Mouse (Mus musculus) megakaryocyte, embryonic 14.5 days (primary cell): ENCODE results near the gene Sdk2. TPM values are rescaled to one million over a fixed set of nuclear protein-coding genes. Genes with fewer than 3 reads are reported as not detected.

Source experiments
- H3K27me3 ChIP-seq: replicated peaks from 2 replicates; pipeline ENCODE3; 2012; ENCODE audit warnings: inconsistent platforms
- H3K36me3 ChIP-seq: replicated peaks from 2 replicates; pipeline ENCODE3; 2012; ENCODE audit warnings: low read length, inconsistent platforms, mixed read lengths
- H3K4me1 ChIP-seq: 2 replicates; pipeline ENCODE4 v1.6.1; 2012; ENCODE audit warnings: inconsistent platforms
- H3K4me3 ChIP-seq: replicated peaks from 2 replicates; pipeline ENCODE3; 2012; ENCODE audit warnings: moderate library complexity, mild to moderate bottlenecking, inconsistent platforms
- H3K9me3 ChIP-seq: 2 replicates; pipeline ENCODE4 v1.6.1; 2012; ENCODE audit warnings: inconsistent platforms
- FLI1 ChIP-seq: IDR thresholded peaks from 2 replicates; pipeline ENCODE4 v1.6.1; 2012; ENCODE audit warnings: low read length, inconsistent platforms, mixed read lengths
- GATA1 ChIP-seq: IDR thresholded peaks from 3 replicates; pipeline ENCODE4 v1.6.1; 2012; ENCODE audit warnings: mixed read lengths, low read length, inconsistent platforms, borderline replicate concordance
- polyA plus RNA-seq: library from polyadenylated mRNA; stranded (reverse); fragments of >175 nt; gene quantifications from 2 replicates; pipeline ENCODE4 v1.2.3, GENCODE M21; 2012; ENCODE audit warnings: low replicate concordance; ENCODE audit not compliant: insufficient read depth

Sdk2 gene
- polyA plus RNA-seq, 1 experiment: 0.04 TPM

DNA sequence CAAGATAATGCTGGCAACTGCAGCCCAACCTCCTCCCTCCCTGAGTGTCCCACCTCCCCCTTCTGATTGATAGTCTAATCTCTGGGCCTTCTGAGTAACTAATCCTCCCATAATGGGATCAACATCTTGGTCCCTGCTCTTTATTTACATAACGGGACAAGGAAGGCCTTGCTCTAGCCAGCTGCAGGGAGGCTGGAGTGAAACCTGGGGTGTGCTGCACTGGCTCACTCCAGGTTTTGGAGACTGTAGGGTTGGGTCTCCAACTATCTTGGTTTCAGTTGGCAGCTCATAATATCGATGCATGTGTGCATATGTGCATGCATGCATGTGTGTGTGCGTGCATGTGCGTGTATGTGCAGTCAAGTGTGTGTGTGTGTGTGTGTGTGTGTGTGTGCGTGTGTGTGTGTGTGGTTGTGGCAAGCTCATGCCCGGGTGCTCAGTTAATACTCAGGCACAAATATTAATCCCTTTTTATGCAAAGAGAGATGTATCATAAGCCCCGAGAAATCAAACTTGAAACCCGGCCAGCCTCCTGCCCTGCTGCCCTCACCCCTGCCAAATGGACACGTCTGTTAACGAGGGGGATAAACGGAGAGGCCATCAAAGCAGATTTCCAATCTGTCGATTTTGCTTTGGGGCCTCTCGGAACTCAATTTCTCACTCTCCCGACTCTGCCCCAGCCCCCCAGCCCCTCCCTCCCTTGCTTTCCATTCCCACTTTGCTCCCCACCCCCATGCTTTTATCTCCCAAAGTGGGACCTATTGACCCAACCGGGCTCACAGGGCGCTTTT lies 91.8 kb downstream of the Sdk2 start:
- TF ChIP-seq FLI1 (no peak), GATA1 (no peak)
- Histone ChIP-seq H3K27me3 (no peaks in the 10 kb centered on the region), H3K4me1 (no peaks in the 10 kb centered on the region; the same call in 1 of the 2 replicates), H3K36me3 (no peaks in the 10 kb centered on the region), H3K9me3 (peaks cover 52% of the 10 kb centered on the region), H3K4me3 (no peak overlapping the region)

DNA sequence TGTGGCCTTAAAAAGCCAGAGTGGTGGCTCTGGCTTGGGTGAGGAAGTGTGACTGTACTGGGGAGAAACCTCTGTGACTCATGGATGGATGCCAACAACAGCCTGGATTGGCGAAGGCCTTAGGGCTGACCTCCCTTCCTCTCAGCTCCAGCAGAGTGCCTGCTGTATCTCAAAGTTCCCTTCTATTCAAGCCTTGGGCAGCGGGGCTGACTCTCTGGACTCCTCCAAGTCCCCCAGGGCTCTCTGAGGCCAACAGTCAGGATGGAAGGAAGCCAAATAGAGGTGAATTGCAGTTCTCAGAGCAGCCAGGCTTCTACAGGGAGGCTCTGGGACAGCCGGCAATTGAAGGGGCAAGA lies 94.4 kb downstream of the Sdk2 start:
- H3K9me3 ChIP-seq: peaks cover 78% of the 10 kb centered on the region
- no peaks in the 10 kb centered on the region for H3K27me3 ChIP-seq
- no peak overlapping the region for H3K4me3 ChIP-seq
- no peaks in the 10 kb centered on the region for H3K4me1 ChIP-seq
- no peak for TF ChIP-seq FLI1
- TF ChIP-seq GATA1: no peak
- no peaks in the 10 kb centered on the region for H3K36me3 ChIP-seq

DNA sequence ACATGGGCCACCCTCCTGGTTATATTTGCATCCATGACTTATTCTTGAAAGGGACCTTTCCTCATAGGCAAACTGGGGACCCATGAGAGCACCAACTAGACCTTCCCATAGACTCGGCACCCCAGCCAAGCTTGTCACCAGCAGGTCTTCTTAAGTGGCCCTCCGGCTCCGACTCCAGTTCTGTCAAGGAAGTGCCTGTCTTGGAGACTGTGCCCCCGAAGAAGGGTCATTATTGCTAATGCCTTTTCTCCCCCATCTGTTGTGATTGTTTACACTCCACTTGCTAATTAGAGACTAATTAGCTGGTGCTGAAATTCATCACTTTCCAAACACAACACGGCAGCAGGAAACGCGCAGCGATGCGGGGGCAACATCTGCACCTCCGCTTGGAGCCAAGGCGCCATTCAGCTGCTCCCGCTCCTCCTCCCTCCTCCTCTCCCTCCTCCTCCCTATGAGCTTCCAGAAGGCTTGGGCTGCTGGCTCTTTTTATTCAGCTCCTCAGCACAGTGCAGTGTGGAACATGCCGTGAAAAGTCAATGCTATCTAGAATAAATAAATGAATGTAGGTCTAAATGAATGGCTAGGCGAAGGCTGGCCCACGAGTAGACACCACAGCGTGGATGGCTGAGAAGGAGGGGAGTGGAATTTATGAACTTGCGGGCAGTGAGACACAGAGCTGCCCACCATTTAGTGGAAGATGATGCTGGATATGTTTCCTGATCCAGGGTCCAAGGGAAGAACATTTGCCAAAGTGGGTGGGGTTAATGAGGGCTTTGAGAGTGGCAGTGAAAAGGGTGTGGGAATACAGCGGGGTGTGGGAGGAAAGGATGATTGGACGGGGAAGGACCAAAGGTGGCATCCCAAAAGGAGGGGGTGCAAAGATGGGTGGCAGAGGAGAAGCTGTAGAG lies 95.0 kb downstream of the Sdk2 start:
- peaks cover 81% of the 10 kb centered on the region for H3K9me3 ChIP-seq
- no peak overlapping the region for H3K4me3 ChIP-seq
- H3K4me1 ChIP-seq: no peaks in the 10 kb centered on the region
- TF ChIP-seq FLI1 (no peak), GATA1 (no peak)
- no peaks in the 10 kb centered on the region for H3K36me3 ChIP-seq
- no peaks in the 10 kb centered on the region for H3K27me3 ChIP-seq

DNA sequence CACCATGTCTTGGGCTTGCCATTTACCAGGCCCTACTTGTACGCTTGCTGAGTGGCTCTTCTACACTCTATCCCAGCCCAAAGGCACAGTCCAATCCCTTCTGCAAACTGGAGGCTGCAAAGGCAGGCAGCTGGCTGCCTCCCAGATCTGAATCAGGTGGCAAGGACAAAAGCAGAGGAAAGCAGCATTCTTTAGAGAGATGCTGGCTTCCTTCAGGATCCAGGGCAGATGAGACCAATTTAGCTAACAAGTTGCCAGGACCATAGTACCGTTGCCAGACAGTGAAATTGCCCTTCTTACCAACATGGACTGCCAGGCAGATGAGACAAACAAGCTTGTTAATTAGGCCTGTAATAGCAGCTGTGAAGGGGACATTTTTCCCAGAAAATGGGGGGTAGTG lies 96.8 kb downstream of the Sdk2 start:
- Histone ChIP-seq H3K27me3 (no peaks in the 10 kb centered on the region), H3K4me1 (no peaks in the 10 kb centered on the region), H3K36me3 (no peaks in the 10 kb centered on the region), H3K4me3 (no peak overlapping the region), H3K9me3 (peaks cover 97% of the 10 kb centered on the region)
- no peak for TF ChIP-seq FLI1
- no peak for TF ChIP-seq GATA1

DNA sequence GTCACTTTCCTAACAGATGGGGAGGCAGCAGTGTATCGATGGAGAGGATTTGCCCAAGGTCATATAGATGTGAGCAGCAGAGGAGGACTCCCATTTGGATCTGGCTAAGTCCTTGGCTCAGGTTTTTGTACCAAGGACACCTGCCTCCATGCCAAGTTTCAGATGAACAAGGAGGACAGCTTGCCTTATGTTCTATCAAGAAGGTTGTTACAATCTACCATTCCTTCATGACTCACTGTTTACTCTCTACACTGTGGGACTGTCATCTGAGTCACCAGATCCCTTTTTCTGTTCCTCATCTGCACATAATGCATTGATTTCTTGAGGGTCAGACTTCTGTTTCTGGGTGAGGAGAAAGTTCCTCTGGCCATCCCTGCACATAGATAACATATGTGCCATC lies 101.6 kb downstream of the Sdk2 start:
- TF ChIP-seq FLI1 (no peak), GATA1 (no peak)
- Histone ChIP-seq H3K4me1 (no peaks in the 10 kb centered on the region), H3K9me3 (peaks cover 100% of the 10 kb centered on the region), H3K4me3 (no peak overlapping the region), H3K27me3 (no peaks in the 10 kb centered on the region), H3K36me3 (no peaks in the 10 kb centered on the region)

DNA sequence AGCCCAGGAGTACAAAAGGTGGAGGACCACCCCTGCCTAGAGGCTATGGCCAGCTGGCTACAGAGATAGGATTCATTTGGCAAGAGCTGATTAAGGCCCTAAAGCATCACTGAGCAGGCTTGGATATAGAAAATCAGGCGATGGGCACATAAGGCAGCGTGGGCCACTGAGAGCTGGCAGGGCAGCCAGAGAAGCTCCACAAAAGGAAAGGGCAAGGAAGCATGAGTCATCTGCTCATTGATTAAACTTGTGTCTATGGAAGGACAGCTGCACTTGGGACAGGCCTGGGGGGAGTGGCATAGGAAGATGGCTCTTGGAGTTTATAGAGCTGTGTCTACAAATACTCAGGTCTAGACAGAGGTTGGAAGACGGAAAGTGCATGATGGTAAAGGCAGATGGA lies 104.1 kb downstream of the Sdk2 start:
- TF ChIP-seq FLI1: no peak
- TF ChIP-seq GATA1: no peak
- Histone ChIP-seq H3K4me1 (no peaks in the 10 kb centered on the region), H3K9me3 (peaks cover 98% of the 10 kb centered on the region), H3K27me3 (no peaks in the 10 kb centered on the region), H3K4me3 (no peak overlapping the region), H3K36me3 (no peaks in the 10 kb centered on the region)

DNA sequence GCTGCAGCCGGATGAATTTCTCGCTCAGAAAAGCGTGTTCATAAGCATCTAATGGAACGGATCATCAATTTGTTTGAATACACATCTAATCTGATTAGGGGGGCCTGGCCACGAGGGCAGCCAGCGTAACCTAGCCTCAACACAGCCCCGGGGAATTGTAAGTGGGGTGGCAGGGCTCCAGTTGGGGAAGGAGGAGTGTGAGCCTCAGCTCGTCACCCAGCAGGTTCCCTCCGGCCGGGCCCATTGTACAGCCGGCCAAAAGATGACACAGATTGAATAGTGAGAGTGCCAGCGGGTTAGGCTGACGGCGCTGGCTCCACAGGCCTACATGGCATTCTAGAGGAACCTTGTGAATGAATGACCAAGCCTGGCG lies 115.2 kb downstream of the Sdk2 start:
- Histone ChIP-seq H3K4me3 (no peak overlapping the region), H3K36me3 (no peaks in the 10 kb centered on the region), H3K4me1 (no peaks in the 10 kb centered on the region), H3K27me3 (no peaks in the 10 kb centered on the region), H3K9me3 (peaks cover 38% of the 10 kb centered on the region)
- TF ChIP-seq FLI1: no peak

DNA sequence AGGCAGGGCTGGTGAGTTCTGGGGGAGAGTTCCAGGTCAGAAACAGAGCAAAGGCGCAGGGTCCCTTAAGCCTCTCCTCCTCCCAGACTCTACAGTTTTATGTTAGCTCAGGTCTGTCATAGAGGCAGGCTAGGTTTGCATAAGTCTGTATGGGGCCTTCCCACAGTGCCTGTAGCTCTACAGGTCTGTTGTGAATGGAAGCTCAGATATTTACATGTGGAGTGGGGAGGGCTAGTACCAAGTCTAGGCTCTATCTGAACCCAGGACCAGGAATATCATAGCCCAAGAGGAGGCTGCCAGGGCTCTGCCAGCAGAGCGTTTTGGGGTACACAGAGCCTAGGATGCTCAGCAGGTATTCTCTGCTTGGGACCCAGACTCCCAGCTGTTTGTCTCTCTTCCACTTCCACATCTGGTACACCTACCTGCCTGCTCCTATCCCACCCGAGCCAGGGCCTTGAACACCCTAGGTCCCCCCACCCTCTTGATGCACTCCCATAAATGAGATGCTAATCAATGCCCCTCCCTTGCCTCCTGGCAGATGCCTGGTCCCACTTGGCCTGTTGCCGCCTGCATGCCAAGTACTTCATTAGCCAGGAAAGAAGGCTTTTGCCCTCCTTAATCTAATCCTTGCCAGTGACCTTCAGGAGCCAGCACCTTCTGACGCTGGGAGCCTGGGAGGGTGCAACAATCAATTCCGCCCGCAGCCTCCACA lies 115.8 kb downstream of the Sdk2 start:
- no peaks in the 10 kb centered on the region for H3K36me3 ChIP-seq
- H3K4me3 ChIP-seq: no peak overlapping the region
- no peaks in the 10 kb centered on the region for H3K27me3 ChIP-seq
- peaks cover 32% of the 10 kb centered on the region for H3K9me3 ChIP-seq
- no peak for TF ChIP-seq FLI1
- TF ChIP-seq GATA1: no peak
- H3K4me1 ChIP-seq: no peaks in the 10 kb centered on the region

DNA sequence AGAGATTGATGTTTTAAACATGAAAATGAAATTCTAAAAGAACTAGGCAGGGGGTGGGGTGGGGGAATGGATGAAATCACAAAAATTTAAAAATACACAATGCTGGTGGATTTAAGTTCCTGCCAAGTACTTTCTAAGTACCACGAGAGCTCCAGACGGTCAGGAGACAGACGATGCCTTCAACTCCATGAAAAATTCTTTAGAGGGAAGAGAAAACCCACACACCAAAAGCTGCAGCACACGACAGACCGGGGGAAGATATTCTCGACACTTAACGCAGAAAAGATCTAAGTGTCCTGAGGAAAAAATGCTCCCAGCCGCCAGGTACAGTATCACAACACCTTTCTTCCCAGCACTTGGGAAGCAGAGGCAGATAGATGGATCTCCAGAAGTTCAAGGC lies 118.2 kb downstream of the Sdk2 start:
- Histone ChIP-seq H3K4me3 (no peak overlapping the region), H3K36me3 (no peaks in the 10 kb centered on the region), H3K4me1 (no peaks in the 10 kb centered on the region), H3K27me3 (no peaks in the 10 kb centered on the region), H3K9me3 (peaks cover 23% of the 10 kb centered on the region)
- TF ChIP-seq FLI1: no peak
- no peak for TF ChIP-seq GATA1
